Mouse (Mus musculus) myocyte (in vitro differentiated cells): ENCODE results near the gene Il34.

Experiments
- CEBPB ChIP-seq: IDR thresholded peaks from 2 replicates; pipeline ENCODE4 v1.6.1; 2011; ENCODE audit warnings: mild to moderate bottlenecking, moderate library complexity; ENCODE audit not compliant: poor library complexity, insufficient read depth, severe bottlenecking
- POLR2A ChIP-seq: IDR thresholded peaks from one replicate; pipeline ENCODE4 v1.6.1; 2011; ENCODE audit warnings: low read depth, mild to moderate bottlenecking, control low read depth, moderate library complexity; ENCODE audit not compliant: insufficient read length

- no peak for TF ChIP-seq POLR2A
- no peak for TF ChIP-seq CEBPB
Measured at GRCm38 (mm10) chr8:110818593-110818992, 12.9 kb upstream of the Il34 start.
